Mouse (Mus musculus): Measurements from ENCODE around the gene Ank3.

DNA sequence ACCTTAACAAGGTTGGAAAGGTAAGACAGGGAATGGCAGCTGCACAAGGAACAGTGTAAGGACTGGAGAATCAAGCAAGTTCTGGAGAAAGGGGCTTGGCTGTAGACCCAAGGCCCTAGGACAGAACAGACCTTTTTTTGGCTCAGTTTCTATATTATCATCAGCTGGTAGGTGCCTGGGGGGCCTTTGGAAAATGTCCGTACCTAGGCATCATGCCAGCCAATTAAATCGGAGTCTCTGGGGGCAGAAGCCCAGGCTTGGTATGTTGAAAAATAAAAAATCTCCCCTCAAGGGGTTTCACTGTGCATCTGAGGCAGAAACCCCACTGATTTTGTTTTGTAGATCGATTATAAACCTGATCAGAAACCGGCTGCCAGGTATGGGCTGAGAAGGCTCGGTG is 236.3 kb downstream of the Ank3 start:
- TF ChIP-seq CTCF (IDR thresholded peaks at IDR 0.05; ENCODE audit: low read depth) (no peak), EP300 (IDR thresholded peaks at IDR 0.05; ENCODE audit: low read depth) (no peak)

Data from liver, postnatal 0 days (tissue).